Mouse (Mus musculus) adrenal gland, adult 8-10 months (tissue): ENCODE measurements at regions not wholly inside any gene's neighbourhood (a gene's known extent, or its start where the extent isn't known, plus 50 kb on each side); places are given as distances from the start of the nearest gene placed in this dataset.
A peak's percentile ranks its signal among the peaks of the same experiment; 100 is the strongest.

ENCODE experiments used
- DNase-seq: peaks from one replicate; pipeline ENCODE4 v3.0.0; 2022

GRCm38 (mm10) chr13:119275500-119275899 lies 152.9 kb upstream of the Paip1 start:
- DNase-seq: no peak

GRCm38 (mm10) chr13:119277308-119277948 lies 151.0 kb upstream of the Paip1 start:
- DNase-seq: no peak

GRCm38 (mm10) chr13:119279449-119279848 lies 149.0 kb upstream of the Paip1 start:
- DNase-seq: no peak

- no peak for DNase-seq
Observed at GRCm38 (mm10) chr13:119280622-119281021, 147.8 kb upstream of the Paip1 start.

- peak; percentile 30 for DNase-seq
Observed at GRCm38 (mm10) chr13:119283448-119283847, 145.0 kb upstream of the Paip1 start.

- DNase-seq: no peak
Observed at GRCm38 (mm10) chr13:119309238-119309637, 119.2 kb upstream of the Paip1 start.

- no peak for DNase-seq
Observed at GRCm38 (mm10) chr13:119310013-119310412, 118.4 kb upstream of the Paip1 start.

GRCm38 (mm10) chr13:119314356-119314755 lies 114.0 kb upstream of the Paip1 start:
- no peak for DNase-seq

- DNase-seq: no peak
Observed at GRCm38 (mm10) chr13:119318358-119318757, 110.0 kb upstream of the Paip1 start.

- DNase-seq: no peak
Observed at GRCm38 (mm10) chr13:119325510-119325909, 102.9 kb upstream of the Paip1 start.

GRCm38 (mm10) chr13:119326877-119327625 lies 101.3 kb upstream of the Paip1 start:
- DNase-seq: no peak

GRCm38 (mm10) chr13:119328731-119329130 lies 99.7 kb upstream of the Paip1 start:
- DNase-seq: no peak

GRCm38 (mm10) chr13:119331815-119332214 lies 96.6 kb upstream of the Paip1 start:
- DNase-seq: no peak

GRCm38 (mm10) chr13:119333915-119334314 lies 94.5 kb upstream of the Paip1 start:
- DNase-seq: no peak

GRCm38 (mm10) chr13:119337861-119338260 lies 90.5 kb upstream of the Paip1 start:
- no peak for DNase-seq

GRCm38 (mm10) chr13:119339016-119339415 lies 89.4 kb upstream of the Paip1 start:
- no peak for DNase-seq

GRCm38 (mm10) chr13:119339762-119340161 lies 88.6 kb upstream of the Paip1 start:
- no peak for DNase-seq

- no peak for DNase-seq
Observed at GRCm38 (mm10) chr13:119341833-119342232, 86.6 kb upstream of the Paip1 start.

- DNase-seq: no peak
Observed at GRCm38 (mm10) chr13:119342761-119343160, 85.6 kb upstream of the Paip1 start.

- DNase-seq: no peak
Observed at GRCm38 (mm10) chr13:119347988-119348387, 80.4 kb upstream of the Paip1 start.

- DNase-seq: no peak
Observed at GRCm38 (mm10) chr13:119351346-119351745, 77.1 kb upstream of the Paip1 start.

- DNase-seq: no peak
Observed at GRCm38 (mm10) chr13:119358696-119359095, 69.7 kb upstream of the Paip1 start.

- no peak for DNase-seq
Observed at GRCm38 (mm10) chr13:119363379-119363778, 65.0 kb upstream of the Paip1 start.

GRCm38 (mm10) chr13:119364160-119364559 lies 64.2 kb upstream of the Paip1 start:
- no peak for DNase-seq
